Mouse (Mus musculus) hindbrain, embryonic 13.5 days (tissue): Measurements from ENCODE around the gene Psmd4. TPM values are rescaled to one million over a fixed set of nuclear protein-coding genes. Genes with fewer than 3 reads are reported as not detected.
A peak's percentile ranks its signal among the peaks of the same experiment; 100 is the strongest.
"Not testable (repeated sequence)": the region's sequence is repeated elsewhere in the genome, so short reads cannot be mapped to it uniquely, and the experiment has no call there.

ENCODE experiments used
- ATAC-seq: fragments of 200-750 bp; cut with Nextera tagmentation; 2 replicates; pipeline ENCODE4 v1.8.0; 2017; ENCODE audit warnings: moderate TSS enrichment; ENCODE audit not compliant: low FRiP score
- H3K27ac ChIP-seq: fragments of 300-500 bp; sonication (generic); 2 replicates; pipeline ENCODE4 v1.5.1; 2015; ENCODE audit warnings: inconsistent platforms, mild to moderate bottlenecking, moderate library complexity
- H3K27me3 ChIP-seq: fragments of 300-500 bp; sonication (generic); 2 replicates; pipeline ENCODE4 v1.6.1; 2015; ENCODE audit warnings: mild to moderate bottlenecking, inconsistent platforms
- H3K36me3 ChIP-seq: fragments of 300-500 bp; sonication (generic); 2 replicates; pipeline ENCODE4 v1.6.1; 2015; ENCODE audit warnings: mild to moderate bottlenecking, inconsistent platforms
- H3K4me1 ChIP-seq: fragments of 300-500 bp; sonication (generic); replicated peaks from 2 replicates; pipeline ENCODE4 v1.6.1; 2015; ENCODE audit warnings: inconsistent platforms
- H3K4me2 ChIP-seq: fragments of 300-500 bp; sonication (generic); 2 replicates; pipeline ENCODE4 v1.6.1; 2015; ENCODE audit warnings: inconsistent platforms, mild to moderate bottlenecking, moderate library complexity
- H3K4me3 ChIP-seq: fragments of 300-500 bp; sonication (generic); 2 replicates; pipeline ENCODE4 v1.5.1; 2015; ENCODE audit warnings: mild to moderate bottlenecking, inconsistent platforms
- H3K9ac ChIP-seq: fragments of 300-500 bp; sonication (generic); 2 replicates; pipeline ENCODE4 v1.6.1; 2015; ENCODE audit warnings: mild to moderate bottlenecking, inconsistent platforms
- H3K9me3 ChIP-seq: fragments of 300-500 bp; sonication (generic); 2 replicates; pipeline ENCODE4 v1.6.1; 2016; ENCODE audit warnings: inconsistent platforms
- WGBS: fragments of 180-500 bp; shearing (Covaris S2); methylation state at CpG from one replicate; pipeline ENCODE4 v1.1.7; 2015; 5-methylcytosine and 5-hydroxymethylcytosine counted together
- polyA plus RNA-seq: library from polyadenylated mRNA; unstranded; fragments of >200 nt; fragmentation: Nextera tagmentation; extraction: Ambion mirVana; gene quantifications from 2 replicates; pipeline ENCODE4 v1.2.1, GENCODE M21; 2015

Psmd4 gene
- polyA plus RNA-seq, 1 experiment from 2014 or later = 269 TPM

GRCm38 (mm10) chr3:95047914-95048313 lies 5.5 kb upstream of the Psmd4 start:
- Histone ChIP-seq H3K4me2 (no peak overlapping the region), H3K36me3 (no peaks in the 10 kb centered on the region), H3K9ac (no peak overlapping the region), H3K9me3 (no peaks in the 10 kb centered on the region), H3K27me3 (peaks cover 5% of the 10 kb centered on the region; the same call in 1 of the 2 replicates), H3K4me1 (peaks cover under 1% of the 10 kb centered on the region; the same call in 1 of the 2 replicates), H3K27ac (no peak overlapping the region), H3K4me3 (no peak overlapping the region)
- no peak for ATAC-seq
- WGBS = 83% methylated on average over 3 of the region's 3 CpGs

- Histone ChIP-seq H3K4me2 (no peak overlapping the region), H3K27me3 (peaks cover 5% of the 10 kb centered on the region; the same call in 1 of the 2 replicates), H3K9me3 (no peaks in the 10 kb centered on the region), H3K4me1 (peaks cover 7% of the 10 kb centered on the region), H3K36me3 (no peaks in the 10 kb centered on the region), H3K9ac (no peak overlapping the region), H3K27ac (no peak overlapping the region), H3K4me3 (no peak overlapping the region)
- 91% methylated on average over 11 of the region's 11 CpGs for WGBS
- no peak for ATAC-seq
Observed at GRCm38 (mm10) chr3:95046462-95047057, 4.1 kb upstream of the Psmd4 start.

GRCm38 (mm10) chr3:95043251-95043650 lies 837 bp upstream of the Psmd4 start:
- H3K36me3 ChIP-seq = peaks cover 9% of the 10 kb centered on the region
- 77% methylated on average over 6 of the region's 6 CpGs for WGBS
- H3K4me2 ChIP-seq = peak overlapping the region; percentile 76; the same call in 1 of the 2 replicates
- H3K27me3 ChIP-seq = peaks cover 3% of the 10 kb centered on the region; the same call in 1 of the 2 replicates
- H3K9me3 ChIP-seq = no peaks in the 10 kb centered on the region
- H3K9ac ChIP-seq = no peak overlapping the region
- H3K4me1 ChIP-seq = peaks cover 11% of the 10 kb centered on the region
- no peak overlapping the region for H3K27ac ChIP-seq
- ATAC-seq = no peak
- H3K4me3 ChIP-seq = no peak overlapping the region

GRCm38 (mm10) chr3:95042838-95043229 lies 420 bp upstream of the Psmd4 start:
- Histone ChIP-seq H3K4me2 (peak overlapping the region; percentile 76), H3K36me3 (peaks cover 12% of the 10 kb centered on the region), H3K4me1 (peaks cover 11% of the 10 kb centered on the region), H3K4me3 (peak overlapping the region; percentile 82), H3K9ac (peak overlapping the region; percentile 61; the same call in 1 of the 2 replicates), H3K27me3 (peaks cover 2% of the 10 kb centered on the region; the same call in 1 of the 2 replicates), H3K27ac (peak overlapping the region; percentile 71), H3K9me3 (no peaks in the 10 kb centered on the region)
- ATAC-seq = peak; percentile 67
- 40% methylated on average over 7 of the region's 7 CpGs for WGBS

GRCm38 (mm10) chr3:95041625-95042024 lies 789 bp downstream of the Psmd4 start:
- WGBS = 14% methylated on average over 3 of the region's 3 CpGs
- ATAC-seq = no peak
- H3K9ac ChIP-seq = peak overlapping the region; percentile 89
- H3K27ac ChIP-seq = no peak overlapping the region
- H3K4me2 ChIP-seq = peak overlapping the region; percentile 76
- H3K36me3 ChIP-seq = peaks cover 13% of the 10 kb centered on the region
- H3K4me3 ChIP-seq = peak overlapping the region; percentile 82
- H3K27me3 ChIP-seq = no peaks in the 10 kb centered on the region
- no peaks in the 10 kb centered on the region for H3K9me3 ChIP-seq
- peaks cover 11% of the 10 kb centered on the region for H3K4me1 ChIP-seq

- no peaks in the 10 kb centered on the region for H3K9me3 ChIP-seq
Observed at GRCm38 (mm10) chr3:95029953-95030352, 12.5 kb downstream of the Psmd4 start.

GRCm38 (mm10) chr3:95029291-95029827 lies 13.1 kb downstream of the Psmd4 start:
- H3K36me3 ChIP-seq = peaks cover 48% of the 10 kb centered on the region
- H3K27ac ChIP-seq, H3K27me3 ChIP-seq, H3K9ac ChIP-seq, H3K9me3 ChIP-seq, H3K4me2 ChIP-seq, H3K4me3 ChIP-seq, ATAC-seq: not testable (repeated sequence)
- 85% methylated on average over 3 of the region's 3 CpGs for WGBS
- peaks cover 10% of the 10 kb centered on the region; the same call in 1 of the 2 replicates for H3K4me1 ChIP-seq

More at GRCm38 (mm10) chr3:95029953-95030352, 12.5 kb downstream of the Psmd4 start:
- Histone ChIP-seq H3K9ac (no peak overlapping the region), H3K4me2 (no peak overlapping the region), H3K27me3 (no peaks in the 10 kb centered on the region), H3K36me3 (peaks cover 54% of the 10 kb centered on the region), H3K27ac (no peak overlapping the region), H3K4me1 (peaks cover 6% of the 10 kb centered on the region; the same call in 1 of the 2 replicates), H3K4me3 (no peak overlapping the region)
- no peak for ATAC-seq
- 79% methylated on average over 3 of the region's 3 CpGs for WGBS

GRCm38 (mm10) chr3:95028603-95029002 lies 13.8 kb downstream of the Psmd4 start:
- no peak for ATAC-seq
- 91% methylated on average over 3 of the region's 3 CpGs for WGBS
- no peaks in the 10 kb centered on the region for H3K9me3 ChIP-seq

GRCm38 (mm10) chr3:95027701-95028100 lies 14.7 kb downstream of the Psmd4 start:
- no peak for ATAC-seq
- 62% methylated on average over 5 of the region's 5 CpGs for WGBS
- H3K27me3 ChIP-seq = no peaks in the 10 kb centered on the region
- H3K9ac ChIP-seq = peak overlapping the region; percentile 15; the same call in 1 of the 2 replicates
- H3K27ac ChIP-seq = no peak overlapping the region
- H3K4me1 ChIP-seq = peaks cover 10% of the 10 kb centered on the region; the same call in 1 of the 2 replicates
- no peaks in the 10 kb centered on the region for H3K9me3 ChIP-seq
- peaks cover 31% of the 10 kb centered on the region for H3K36me3 ChIP-seq
- no peak overlapping the region for H3K4me3 ChIP-seq
- H3K4me2 ChIP-seq = no peak overlapping the region

More at GRCm38 (mm10) chr3:95028603-95029002, 13.8 kb downstream of the Psmd4 start:
- Histone ChIP-seq H3K36me3 (peaks cover 40% of the 10 kb centered on the region), H3K9ac (no peak overlapping the region), H3K27me3 (no peaks in the 10 kb centered on the region), H3K4me1 (peaks cover 10% of the 10 kb centered on the region; the same call in 1 of the 2 replicates), H3K27ac (no peak overlapping the region), H3K4me3 (no peak overlapping the region), H3K4me2 (no peak overlapping the region)

- peaks cover 10% of the 10 kb centered on the region; the same call in 1 of the 2 replicates for H3K4me1 ChIP-seq
- peaks cover 26% of the 10 kb centered on the region for H3K36me3 ChIP-seq
- no peaks in the 10 kb centered on the region for H3K27me3 ChIP-seq
- WGBS = 57% methylated on average over 5 of the region's 5 CpGs
- H3K4me3 ChIP-seq = no peak overlapping the region
- no peak for ATAC-seq
- H3K9me3 ChIP-seq = no peaks in the 10 kb centered on the region
- no peak overlapping the region for H3K9ac ChIP-seq
- H3K27ac ChIP-seq = no peak overlapping the region
- no peak overlapping the region for H3K4me2 ChIP-seq
Observed at GRCm38 (mm10) chr3:95027057-95027645, 15.3 kb downstream of the Psmd4 start.

GRCm38 (mm10) chr3:95025202-95025601 lies 17.2 kb downstream of the Psmd4 start:
- Histone ChIP-seq H3K4me1 (peaks cover 10% of the 10 kb centered on the region; the same call in 1 of the 2 replicates), H3K27ac (no peak overlapping the region), H3K4me2 (no peak overlapping the region), H3K4me3 (no peak overlapping the region), H3K36me3 (peaks cover 7% of the 10 kb centered on the region; the same call in 1 of the 2 replicates), H3K9me3 (no peaks in the 10 kb centered on the region), H3K27me3 (no peaks in the 10 kb centered on the region), H3K9ac (no peak overlapping the region)
- no peak for ATAC-seq
- 42% methylated on average over 5 of the region's 5 CpGs for WGBS

- peaks cover under 1% of the 10 kb centered on the region; the same call in 1 of the 2 replicates for H3K36me3 ChIP-seq
- no peak overlapping the region for H3K4me3 ChIP-seq
- peaks cover 10% of the 10 kb centered on the region; the same call in 1 of the 2 replicates for H3K4me1 ChIP-seq
- no peak for ATAC-seq
- H3K9ac ChIP-seq = 0 out of 2 replicates have a peak overlapping the region, but pooled peaks have one; percentile 15
- WGBS = 25% methylated on average over 11 of the region's 11 CpGs
- no peaks in the 10 kb centered on the region for H3K9me3 ChIP-seq
- H3K27me3 ChIP-seq = no peaks in the 10 kb centered on the region
- H3K4me2 ChIP-seq = peak overlapping the region; percentile 18; the same call in 1 of the 2 replicates
- no peak overlapping the region for H3K27ac ChIP-seq
Observed at GRCm38 (mm10) chr3:95024551-95024950, 17.9 kb downstream of the Psmd4 start.
